Mouse (Mus musculus): ENCODE results near the gene Pigc.

DNA sequence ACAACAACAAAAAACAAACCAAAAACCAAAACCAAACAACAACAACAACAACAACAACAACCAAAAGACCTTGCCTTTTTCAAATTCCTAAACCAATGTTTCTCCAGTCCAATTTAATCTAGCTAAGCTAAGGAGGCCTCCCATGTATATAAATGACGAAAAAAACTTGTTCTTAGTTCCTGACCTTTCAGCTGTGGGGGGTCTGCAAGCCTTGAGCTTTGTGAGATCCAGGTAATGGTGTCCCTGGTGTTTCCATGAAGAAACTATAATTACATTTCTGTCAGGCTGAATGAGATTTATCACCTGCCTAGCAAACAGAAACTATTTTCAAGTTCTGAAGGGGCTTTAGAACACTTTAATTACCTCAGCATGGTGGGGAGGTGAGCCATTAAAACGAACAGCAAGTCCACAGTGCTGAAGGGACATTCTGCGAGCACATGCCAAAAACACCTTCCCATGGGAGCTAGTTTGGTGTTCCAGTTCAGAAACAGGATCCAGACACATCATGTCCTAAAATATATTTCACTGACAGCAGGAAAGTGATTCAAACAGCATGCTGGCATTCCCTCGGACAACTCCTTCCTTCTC lies 15.1 kb downstream of the Pigc start:
- no peak for TF ChIP-seq POLR2A (IDR thresholded peaks at IDR 0.05; ENCODE audit: low read depth, low read length)
- no peak for TF ChIP-seq CTCF (IDR thresholded peaks at IDR 0.05; ENCODE audit: extremely low read depth, insufficient read depth, insufficient read length, insufficient replicate concordance)
